Mouse (Mus musculus) heart, embryonic 13.5 days (tissue): ENCODE measurements at regions not wholly inside any gene's neighbourhood (a gene's known extent, or its start where the extent isn't known, plus 50 kb on each side); places are given as distances from the start of the nearest gene placed in this dataset.
A peak's percentile ranks its signal among the peaks of the same experiment; 100 is the strongest.

Source experiments
- ATAC-seq: fragments of 200-750 bp; cut with Nextera tagmentation; 2 replicates; pipeline ENCODE4 v1.8.0; 2017; ENCODE audit warnings: moderate TSS enrichment; ENCODE audit not compliant: insufficient number of reproducible peaks, low FRiP score, low TSS enrichment; ENCODE audit errors: extremely low read depth
- H3K27ac ChIP-seq: fragments of 300-500 bp; sonication (generic); replicated peaks from 2 replicates; pipeline ENCODE4 v1.5.1; 2015; ENCODE audit warnings: moderate library complexity, mild to moderate bottlenecking, inconsistent platforms
- H3K27me3 ChIP-seq: fragments of 300-500 bp; sonication (generic); replicated peaks from 2 replicates; pipeline ENCODE4 v1.6.1; 2015; ENCODE audit warnings: mild to moderate bottlenecking, inconsistent platforms
- H3K36me3 ChIP-seq: fragments of 300-500 bp; sonication (generic); 2 replicates; pipeline ENCODE4 v1.6.1; 2015; ENCODE audit warnings: mild to moderate bottlenecking, inconsistent platforms
- H3K4me1 ChIP-seq: fragments of 300-500 bp; sonication (generic); 2 replicates; pipeline ENCODE4 v1.6.1; 2015; ENCODE audit warnings: inconsistent platforms
- H3K4me2 ChIP-seq: fragments of 300-500 bp; sonication (generic); 2 replicates; pipeline ENCODE4 v1.6.1; 2015; ENCODE audit warnings: inconsistent platforms, mild to moderate bottlenecking, moderate library complexity
- H3K4me3 ChIP-seq: fragments of 300-500 bp; sonication (generic); 2 replicates; pipeline ENCODE4 v1.5.1; 2015; ENCODE audit warnings: moderate library complexity, mild to moderate bottlenecking, inconsistent platforms
- H3K9ac ChIP-seq: fragments of 300-500 bp; sonication (generic); 2 replicates; pipeline ENCODE4 v1.6.1; 2015; ENCODE audit warnings: inconsistent platforms, mild to moderate bottlenecking, moderate library complexity
- H3K9me3 ChIP-seq: fragments of 300-500 bp; sonication (generic); 2 replicates; pipeline ENCODE4 v1.6.1; 2016; ENCODE audit warnings: inconsistent platforms
- WGBS: fragments of 180-500 bp; shearing (Covaris S2); methylation state at CpG from one replicate; pipeline ENCODE4 v1.1.7; 2015; ENCODE audit warnings: mixed read lengths; 5-methylcytosine and 5-hydroxymethylcytosine counted together

DNA sequence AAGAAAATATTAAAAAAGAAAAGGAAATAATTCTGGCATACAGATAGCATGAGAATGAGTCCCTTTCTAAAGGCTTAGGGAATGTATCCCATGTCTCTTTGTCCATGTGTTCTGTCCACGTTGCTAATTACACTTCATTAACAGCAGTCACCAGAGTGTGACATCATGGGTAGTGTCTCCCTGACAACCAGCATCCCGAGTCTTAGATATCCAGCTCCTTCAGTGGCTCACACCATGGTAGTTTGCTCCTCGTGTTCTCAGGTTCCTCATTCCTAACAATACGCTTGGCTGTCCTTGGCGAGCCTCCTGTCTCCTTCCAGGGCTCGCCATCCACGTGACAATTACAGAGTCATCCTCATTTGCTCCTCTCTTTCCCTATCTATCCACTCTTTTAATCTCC is 388.1 kb upstream of the Dynlrb2 start:
- Histone ChIP-seq H3K9me3 (no peaks in the 10 kb centered on the region), H3K36me3 (no peaks in the 10 kb centered on the region), H3K27ac (no peak overlapping the region), H3K4me3 (no peak overlapping the region), H3K4me2 (peak overlapping the region; percentile 46; the same call in 1 of the 2 replicates), H3K9ac (no peak overlapping the region), H3K27me3 (peaks cover 3% of the 10 kb centered on the region; the same call in 1 of the 2 replicates), H3K4me1 (peaks cover 27% of the 10 kb centered on the region)
- no peak for ATAC-seq
- 48% methylated on average over 7 of the region's 7 CpGs for WGBS

DNA sequence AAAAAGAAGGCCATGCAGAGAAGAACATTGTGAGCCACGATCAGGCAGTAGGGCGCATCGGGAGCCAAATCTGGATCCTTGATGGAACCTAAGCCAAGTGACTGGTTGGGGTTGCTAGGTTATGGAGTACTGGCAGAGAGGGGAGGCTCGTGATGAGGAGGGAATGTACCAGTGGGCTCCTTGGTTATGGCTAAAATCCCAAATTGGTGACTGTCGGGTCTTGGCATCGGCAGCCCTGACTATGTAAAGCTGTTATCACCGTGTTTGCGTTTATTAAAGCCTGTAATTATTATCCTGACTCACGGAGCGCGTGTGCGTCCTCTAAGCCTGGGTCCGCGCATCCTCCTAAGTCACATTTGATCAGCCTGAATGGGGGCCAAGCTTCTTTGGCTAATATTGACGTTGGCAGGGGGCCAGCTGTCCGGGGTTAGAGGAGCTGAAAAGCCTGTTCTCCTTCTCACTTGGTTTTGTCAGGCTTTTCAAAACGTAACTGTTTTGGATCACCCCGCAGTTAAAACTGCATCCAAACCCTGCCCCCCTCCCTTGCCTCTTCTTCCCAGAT is 388.9 kb upstream of the Dynlrb2 start:
- Histone ChIP-seq H3K9me3 (no peaks in the 10 kb centered on the region), H3K4me2 (peak overlapping the region; percentile 46), H3K36me3 (no peaks in the 10 kb centered on the region), H3K27ac (0 out of 2 replicates have a peak overlapping the region, but pooled peaks have one; percentile 12), H3K27me3 (peaks cover 3% of the 10 kb centered on the region; the same call in 1 of the 2 replicates), H3K4me3 (peak overlapping the region; percentile 1; the same call in 1 of the 2 replicates), H3K4me1 (peaks cover 30% of the 10 kb centered on the region), H3K9ac (no peak overlapping the region)
- no peak; the same call in 1 of the 2 replicates for ATAC-seq
- WGBS: 34% methylated on average over 18 of the region's 18 CpGs

DNA sequence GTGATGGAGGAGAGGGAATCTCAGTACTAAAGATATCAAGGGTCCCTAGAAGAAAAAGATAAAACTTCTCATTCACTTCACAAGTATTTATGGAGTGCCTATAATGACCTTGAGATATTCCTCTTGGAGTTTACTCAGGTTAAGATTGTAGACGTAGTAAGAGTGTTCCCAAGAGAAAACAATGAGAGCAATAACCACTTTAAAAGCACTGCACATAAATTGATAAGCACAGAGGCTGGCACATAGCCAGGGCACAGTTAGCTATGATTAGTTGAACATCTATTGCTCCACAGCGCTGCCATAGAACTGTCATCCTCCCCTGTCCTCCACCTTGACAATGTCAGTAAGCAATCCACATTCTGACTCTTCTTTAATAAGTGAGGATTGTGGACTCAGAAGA is 389.8 kb upstream of the Dynlrb2 start:
- H3K27ac ChIP-seq: no peak overlapping the region; the same call in 1 of the 2 replicates
- 42% methylated on average over 2 of the region's 2 CpGs for WGBS

DNA sequence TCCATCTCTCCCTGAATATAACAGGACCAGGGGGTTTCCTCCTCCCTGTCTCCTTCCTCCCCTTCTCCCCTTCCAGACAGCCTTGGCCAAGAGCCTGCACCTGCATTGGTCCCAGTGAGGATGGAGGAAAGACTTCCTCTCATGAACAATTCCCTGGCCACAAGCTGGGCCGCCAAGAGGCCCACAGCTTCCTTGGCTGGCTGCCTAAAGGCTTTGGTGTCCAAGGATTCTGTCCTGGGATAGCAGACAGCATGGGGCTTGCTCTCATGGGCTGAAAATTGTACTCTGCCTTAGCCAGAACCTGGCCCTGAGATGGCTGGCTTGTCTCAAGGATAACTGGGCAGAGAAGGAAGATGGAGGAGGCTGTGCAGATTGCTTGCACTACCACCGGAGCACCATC is 390.3 kb upstream of the Dynlrb2 start:
- no peak overlapping the region for H3K9ac ChIP-seq
- H3K36me3 ChIP-seq: no peaks in the 10 kb centered on the region
- 66% methylated on average over 2 of the region's 2 CpGs for WGBS
- H3K27me3 ChIP-seq: no peaks in the 10 kb centered on the region; the same call in 1 of the 2 replicates
- ATAC-seq: no peak
- no peak overlapping the region for H3K4me2 ChIP-seq
- no peak overlapping the region; the same call in 1 of the 2 replicates for H3K27ac ChIP-seq
- H3K4me3 ChIP-seq: no peak overlapping the region
- H3K9me3 ChIP-seq: no peaks in the 10 kb centered on the region
- H3K4me1 ChIP-seq: peaks cover 32% of the 10 kb centered on the region

More for the DNA sequence above, 389.8 kb upstream of the Dynlrb2 start:
- H3K4me3 ChIP-seq: no peak overlapping the region
- H3K36me3 ChIP-seq: no peaks in the 10 kb centered on the region
- H3K27me3 ChIP-seq: no peaks in the 10 kb centered on the region; the same call in 1 of the 2 replicates
- no peak overlapping the region for H3K9ac ChIP-seq
- peaks cover 32% of the 10 kb centered on the region for H3K4me1 ChIP-seq
- no peaks in the 10 kb centered on the region for H3K9me3 ChIP-seq
- no peak overlapping the region for H3K4me2 ChIP-seq
- no peak for ATAC-seq

DNA sequence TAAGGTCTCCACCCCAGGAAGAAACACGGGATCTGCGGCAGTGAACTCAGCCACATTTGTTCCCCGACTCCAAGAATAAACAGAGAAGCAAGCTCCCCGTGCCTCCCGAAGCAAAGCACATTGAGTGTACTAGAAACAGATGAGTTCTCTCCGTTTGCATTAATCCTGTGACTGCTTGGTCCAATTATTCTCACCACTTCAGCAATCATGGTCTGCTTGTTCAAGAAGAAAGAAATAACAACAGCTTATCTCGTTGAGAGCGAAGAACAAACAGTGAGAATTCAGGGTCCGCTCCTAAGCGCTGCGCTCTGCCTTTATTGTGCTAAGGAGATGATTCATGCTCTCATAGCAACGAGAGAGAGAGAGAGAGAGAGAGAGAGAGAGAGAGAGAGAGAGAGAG is 393.6 kb upstream of the Dynlrb2 start:
- peaks cover 30% of the 10 kb centered on the region for H3K4me1 ChIP-seq
- no peaks in the 10 kb centered on the region; the same call in 1 of the 2 replicates for H3K27me3 ChIP-seq
- no peak overlapping the region for H3K9ac ChIP-seq
- no peak overlapping the region for H3K4me3 ChIP-seq
- no peaks in the 10 kb centered on the region for H3K36me3 ChIP-seq
- no peak for ATAC-seq
- 0 out of 2 replicates have a peak, but pooled peaks cover 4% of the 10 kb centered on the region for H3K9me3 ChIP-seq
- no peak overlapping the region for H3K27ac ChIP-seq
- H3K4me2 ChIP-seq: peak overlapping the region; percentile 33
- WGBS: 39% methylated on average over 12 of the region's 12 CpGs

DNA sequence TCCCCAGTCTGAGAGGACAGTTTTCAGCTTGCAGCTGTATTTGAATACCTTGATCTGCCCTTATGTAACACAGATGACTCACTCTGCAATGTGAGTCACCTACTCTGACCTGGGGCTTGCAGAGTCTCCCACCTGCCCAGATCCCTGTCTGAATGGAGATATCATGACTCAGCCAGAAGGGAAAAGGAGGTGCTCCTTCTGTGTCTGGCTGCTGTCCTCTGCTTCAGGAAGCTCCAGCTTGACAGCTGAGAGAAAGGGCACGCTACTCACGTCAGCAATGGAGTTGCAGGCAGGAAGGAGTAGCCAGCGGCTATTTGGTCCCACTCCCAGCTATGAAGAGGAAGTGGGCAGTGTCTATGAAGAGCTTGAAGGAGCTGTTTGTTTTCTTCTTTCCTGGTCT is 389.1 kb upstream of the Maf start:
- WGBS: 30% methylated on average over 3 of the region's 3 CpGs
- H3K36me3 ChIP-seq: no peaks in the 10 kb centered on the region
- no peak overlapping the region for H3K27ac ChIP-seq
- ATAC-seq: no peak
- H3K9me3 ChIP-seq: no peaks in the 10 kb centered on the region
- no peak overlapping the region for H3K4me2 ChIP-seq
- no peaks in the 10 kb centered on the region for H3K27me3 ChIP-seq
- H3K4me1 ChIP-seq: no peaks in the 10 kb centered on the region
- no peak overlapping the region for H3K4me3 ChIP-seq
- no peak overlapping the region for H3K9ac ChIP-seq

DNA sequence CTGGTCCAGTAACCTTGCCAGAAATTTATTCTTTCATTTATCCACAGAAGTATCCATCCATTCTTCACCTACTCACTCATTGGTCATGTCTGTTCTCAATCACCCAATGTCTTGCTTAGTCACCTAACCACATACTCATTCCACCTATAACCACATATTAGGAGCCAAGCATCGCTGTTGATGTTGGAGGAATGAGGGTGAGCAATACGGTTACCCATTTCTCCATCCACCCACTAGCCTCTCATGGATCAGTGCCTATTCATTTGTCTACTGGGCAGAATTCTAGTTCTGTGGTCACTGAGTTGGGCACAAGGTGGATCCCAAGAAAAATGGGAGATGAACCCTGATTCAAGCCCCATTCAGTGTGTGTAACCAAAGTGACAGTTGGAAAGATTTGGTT is 375.6 kb upstream of the Maf start:
- no peak for ATAC-seq
- Histone ChIP-seq H3K9ac (no peak overlapping the region), H3K27ac (no peak overlapping the region), H3K27me3 (no peaks in the 10 kb centered on the region), H3K4me2 (no peak overlapping the region), H3K4me3 (no peak overlapping the region), H3K9me3 (no peaks in the 10 kb centered on the region), H3K36me3 (no peaks in the 10 kb centered on the region), H3K4me1 (no peaks in the 10 kb centered on the region)
- WGBS: 80% methylated on average over 2 of the region's 2 CpGs

DNA sequence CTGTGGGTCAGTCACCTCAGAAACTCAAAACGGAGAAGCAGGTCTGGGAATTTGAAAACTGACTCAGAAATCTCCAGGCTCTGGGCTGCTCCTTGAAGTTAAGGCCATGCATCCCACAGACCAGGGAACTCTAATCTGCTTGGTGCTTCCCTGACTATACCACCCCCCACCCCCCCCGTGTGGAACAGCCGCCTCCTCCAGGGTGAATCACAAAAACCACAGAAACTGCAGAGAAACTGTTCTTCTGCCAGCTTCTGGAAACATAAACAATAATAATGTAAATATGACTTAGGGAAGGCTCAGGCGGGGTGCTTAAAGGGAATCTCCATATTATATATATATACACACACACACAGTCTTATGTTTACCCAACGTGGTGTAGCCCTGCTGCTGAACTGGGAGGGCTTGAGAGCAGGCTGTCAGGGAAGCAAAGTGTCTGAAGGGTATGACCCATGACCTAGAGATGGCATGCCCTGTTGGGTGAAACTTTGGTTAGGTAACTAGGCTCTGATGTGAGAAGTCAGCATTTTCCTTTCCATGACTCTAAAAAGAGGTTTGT is 371.3 kb upstream of the Maf start:
- no peaks in the 10 kb centered on the region for H3K9me3 ChIP-seq
- ATAC-seq: no peak
- no peak overlapping the region for H3K4me2 ChIP-seq
- H3K36me3 ChIP-seq: no peaks in the 10 kb centered on the region
- H3K27ac ChIP-seq: no peak overlapping the region
- H3K4me3 ChIP-seq: no peak overlapping the region
- H3K4me1 ChIP-seq: no peaks in the 10 kb centered on the region
- WGBS: 49% methylated on average over 5 of the region's 5 CpGs
- H3K27me3 ChIP-seq: no peaks in the 10 kb centered on the region
- no peak overlapping the region for H3K9ac ChIP-seq

DNA sequence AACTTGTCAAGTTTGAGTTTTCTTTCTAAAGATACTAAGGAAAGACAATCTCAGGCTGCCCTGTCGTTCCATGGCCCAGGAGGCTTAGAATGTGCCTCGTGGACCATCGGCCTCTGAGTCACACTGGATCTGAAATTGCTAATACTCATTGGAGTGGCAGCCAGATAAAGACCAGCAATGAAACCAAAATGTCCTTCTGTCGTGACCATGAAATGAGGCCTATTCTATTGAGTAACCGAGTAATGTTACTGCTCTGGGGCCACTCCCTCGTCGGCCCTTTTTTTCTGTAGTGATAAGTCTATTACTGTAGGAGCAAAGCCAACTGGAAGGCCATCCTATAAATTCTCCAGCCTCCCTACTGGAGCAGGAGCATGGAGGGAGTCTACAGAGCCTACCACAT is 363.9 kb upstream of the Maf start:
- no peaks in the 10 kb centered on the region for H3K9me3 ChIP-seq
- H3K4me1 ChIP-seq: no peaks in the 10 kb centered on the region
- 71% methylated on average over 7 of the region's 7 CpGs for whole genome bisulfite sequencing
- no peak overlapping the region for H3K4me3 ChIP-seq
- H3K9ac ChIP-seq: no peak overlapping the region
- no peaks in the 10 kb centered on the region for H3K36me3 ChIP-seq
- H3K4me2 ChIP-seq: no peak overlapping the region
- H3K27me3 ChIP-seq: no peaks in the 10 kb centered on the region
- no peak overlapping the region for H3K27ac ChIP-seq
- ATAC-seq: no peak

DNA sequence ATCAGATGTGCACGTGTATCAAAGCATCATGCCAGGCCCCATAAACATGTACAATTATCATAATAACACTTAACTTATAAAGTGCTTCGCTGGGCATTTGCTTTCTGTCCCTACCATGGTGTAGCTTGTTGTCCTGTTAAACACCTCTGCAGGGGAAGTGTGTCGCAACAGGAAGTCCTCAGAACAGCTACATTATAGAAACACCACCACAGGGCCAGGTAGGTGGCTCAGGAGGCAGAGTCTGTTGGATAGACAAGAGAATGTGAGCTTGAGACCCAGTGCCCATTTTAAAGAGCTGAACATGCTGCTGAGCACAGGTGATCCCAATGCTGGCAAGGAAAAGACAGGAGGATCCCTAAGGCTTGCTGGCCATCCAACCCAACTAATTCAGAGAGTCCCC is 361.9 kb upstream of the Maf start:
- H3K4me3 ChIP-seq: no peak overlapping the region
- H3K36me3 ChIP-seq: no peaks in the 10 kb centered on the region
- H3K27me3 ChIP-seq: no peaks in the 10 kb centered on the region
- WGBS: 74% methylated on average over 3 of the region's 3 CpGs
- ATAC-seq: no peak
- no peaks in the 10 kb centered on the region for H3K9me3 ChIP-seq
- no peaks in the 10 kb centered on the region for H3K4me1 ChIP-seq
- H3K9ac ChIP-seq: no peak overlapping the region
- H3K27ac ChIP-seq: no peak overlapping the region
- H3K4me2 ChIP-seq: no peak overlapping the region

DNA sequence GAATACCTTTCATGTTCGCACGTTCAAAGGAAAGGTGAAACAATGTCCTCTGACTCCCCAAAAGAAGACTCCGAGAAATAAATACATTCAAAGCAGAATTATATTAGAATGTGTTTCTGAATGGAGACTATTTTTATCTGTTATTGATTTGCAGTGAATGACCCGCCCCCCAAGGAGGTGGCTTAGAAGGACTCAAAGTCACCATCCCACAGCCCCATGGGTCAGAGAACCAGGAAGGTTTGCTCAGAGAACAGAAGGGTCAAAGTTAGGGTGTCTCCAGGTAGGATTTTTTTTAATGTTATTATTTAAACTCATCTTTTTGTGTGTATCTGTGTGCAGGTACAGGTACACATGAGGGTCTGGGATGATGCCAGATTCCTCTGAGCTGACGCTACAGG is 360.4 kb upstream of the Maf start:
- Histone ChIP-seq H3K4me1 (no peaks in the 10 kb centered on the region), H3K36me3 (no peaks in the 10 kb centered on the region), H3K27ac (no peak overlapping the region), H3K4me3 (no peak overlapping the region), H3K9ac (no peak overlapping the region), H3K4me2 (no peak overlapping the region), H3K9me3 (no peaks in the 10 kb centered on the region), H3K27me3 (no peaks in the 10 kb centered on the region)
- no peak for ATAC-seq
- 86% methylated on average over 5 of the region's 5 CpGs for WGBS
